Mouse (Mus musculus) MEL (cell line): ENCODE data around the gene Tmem106a. TPM values are rescaled to one million over a fixed set of nuclear protein-coding genes. Genes with fewer than 3 reads are reported as not detected.

Experiments used
- DNase-seq: peaks from one replicate; pipeline ENCODE4 v3.0.0; 2011; ENCODE audit warnings: low read depth, low spot score
- H3K27ac ChIP-seq: 2 replicates; pipeline ENCODE4 v1.5.1; 2012; ENCODE audit warnings: low read depth, mild to moderate bottlenecking, control low read depth, low read length, moderate library complexity; ENCODE audit not compliant: control insufficient read depth
- H3K27me3 ChIP-seq, 2 experiments: fragments of 150-350 bp in 1 of 2; sonication (generic) in 1 of 2; 2 replicates each; pipeline ENCODE4 v1.6.1; 2012; ENCODE audit warnings: low read length in 2 of 2, mild to moderate bottlenecking in 2 of 2, improper control_type of control experiment in 1 of 2, moderate library complexity in 1 of 2; ENCODE audit not compliant: insufficient read depth in 2 of 2, control insufficient read depth in 1 of 2
- H3K36me3 ChIP-seq, 2 experiments: 2 replicates each; pipeline ENCODE4 v1.6.1; 2012 to 2014; ENCODE audit warnings: low read length in 2 of 2, improper control_type of control experiment in 1 of 2, inconsistent platforms in 1 of 2, mild to moderate bottlenecking in 1 of 2; ENCODE audit not compliant: insufficient read depth in 2 of 2, control insufficient read depth in 1 of 2
- H3K4me1 ChIP-seq, 2 experiments: fragments of 150-350 bp in 1 of 2; sonication (generic) in 1 of 2; 2 replicates each; pipeline ENCODE4 v1.6.1; 2012; ENCODE audit warnings: low read length in 2 of 2, improper control_type of control experiment in 1 of 2, mild to moderate bottlenecking in 1 of 2; ENCODE audit not compliant: insufficient read depth in 2 of 2, control insufficient read depth in 1 of 2
- H3K4me3 ChIP-seq, 2 experiments: fragments of 150-350 bp in 1 of 2; sonication (generic) in 1 of 2; 2 replicates each; pipeline ENCODE4 v1.5.1; 2012; ENCODE audit warnings: low read depth in 2 of 2, low read length in 2 of 2, mild to moderate bottlenecking in 2 of 2, moderate library complexity in 2 of 2, control low read depth in 1 of 2, improper control_type of control experiment in 1 of 2; ENCODE audit not compliant: control insufficient read depth in 1 of 2, insufficient read depth in 1 of 2
- H3K79me2 ChIP-seq: 2 replicates; pipeline ENCODE4 v1.6.1; 2012; ENCODE audit warnings: mild to moderate bottlenecking, low read length, moderate library complexity; ENCODE audit not compliant: control insufficient read depth, poor library complexity, insufficient read depth
- H3K9ac ChIP-seq: 2 replicates; pipeline ENCODE4 v1.6.1; 2012; ENCODE audit warnings: low read depth, mild to moderate bottlenecking, control low read depth, low read length, moderate library complexity; ENCODE audit not compliant: control insufficient read depth, poor library complexity, severe bottlenecking
- H3K9me3 ChIP-seq: fragments of 150-350 bp; sonication (generic); replicated peaks from 2 replicates; pipeline ENCODE4 v1.6.1; 2012; ENCODE audit warnings: mild to moderate bottlenecking, low read length, improper control_type of control experiment, moderate library complexity; ENCODE audit not compliant: insufficient read depth
- BHLHE40 ChIP-seq: IDR thresholded peaks from 2 replicates; pipeline ENCODE4 v1.6.1; 2012; ENCODE audit warnings: low read depth, mild to moderate bottlenecking, inconsistent platforms, low read length, improper control_type of control experiment, borderline replicate concordance
- CHD2 ChIP-seq: IDR thresholded peaks from 2 replicates; pipeline ENCODE4 v1.6.1; 2011; ENCODE audit warnings: low read length, improper control_type of control experiment
- CTCF ChIP-seq, 3 experiments: IDR thresholded peaks in 2 of 3; conservative IDR thresholded peaks in 1 of 3; 2 replicates each; pipeline ENCODE4 v1.5.1; 2011 to 2012; ENCODE audit warnings: low read length in 3 of 3, low read depth in 2 of 3, mild to moderate bottlenecking in 2 of 3, improper control_type of control experiment in 1 of 3, inconsistent platforms in 1 of 3, mixed read lengths in 1 of 3, moderate library complexity in 1 of 3; ENCODE audit not compliant: control insufficient read depth in 1 of 3, insufficient read depth in 1 of 3, poor library complexity in 1 of 3, severe bottlenecking in 1 of 3
- E2F4 ChIP-seq: IDR thresholded peaks from 2 replicates; pipeline ENCODE4 v1.6.1; 2011; ENCODE audit warnings: low read depth, low read length, improper control_type of control experiment, borderline replicate concordance
- ELF1 ChIP-seq: IDR thresholded peaks from 2 replicates; pipeline ENCODE4 v1.6.1; 2014; ENCODE audit warnings: low read depth, mild to moderate bottlenecking, inconsistent platforms, low read length, improper control_type of control experiment, moderate library complexity
- ETS1 ChIP-seq: IDR thresholded peaks from 2 replicates; pipeline ENCODE4 v1.6.1; 2012; ENCODE audit warnings: low read depth, mild to moderate bottlenecking, inconsistent platforms, low read length, improper control_type of control experiment, moderate library complexity
- GABPA ChIP-seq: IDR thresholded peaks from 2 replicates; pipeline ENCODE4 v1.6.1; 2012; ENCODE audit warnings: low read depth, mild to moderate bottlenecking, inconsistent platforms, low read length, improper control_type of control experiment, moderate library complexity
- HCFC1 ChIP-seq: IDR thresholded peaks from 2 replicates; pipeline ENCODE4 v1.6.1; 2012; ENCODE audit warnings: low read depth, mild to moderate bottlenecking, inconsistent platforms, low read length, improper control_type of control experiment, moderate library complexity
- JUND ChIP-seq: IDR thresholded peaks from 2 replicates; pipeline ENCODE4 v1.6.1; 2011; ENCODE audit warnings: low read depth, mild to moderate bottlenecking, improper control_type of control experiment, low read length
- MAFK ChIP-seq: IDR thresholded peaks from 2 replicates; pipeline ENCODE4 v1.6.1; 2011; ENCODE audit warnings: low read depth, mild to moderate bottlenecking, low read length, improper control_type of control experiment, borderline replicate concordance
- MXI1 ChIP-seq: IDR thresholded peaks from 2 replicates; pipeline ENCODE4 v1.6.1; 2011; ENCODE audit warnings: mild to moderate bottlenecking, low read depth, low read length, improper control_type of control experiment
- POLR2A ChIP-seq, 2 experiments: IDR thresholded peaks; 2 replicates each; pipeline ENCODE4 v1.6.1; 2011 to 2012; ENCODE audit warnings: low read length in 2 of 2, mild to moderate bottlenecking in 2 of 2, control low read depth in 1 of 2, improper control_type of control experiment in 1 of 2, low read depth in 1 of 2, moderate library complexity in 1 of 2; ENCODE audit not compliant: control insufficient read depth in 1 of 2, insufficient read depth in 1 of 2, poor library complexity in 1 of 2
- POLR2AphosphoS2 ChIP-seq: IDR thresholded peaks from 2 replicates; pipeline ENCODE4 v1.6.1; 2011; ENCODE audit warnings: low read length, improper control_type of control experiment
- RAD21 ChIP-seq: IDR thresholded peaks from 2 replicates; pipeline ENCODE4 v1.6.1; 2011; ENCODE audit warnings: mild to moderate bottlenecking, low read depth, low read length, improper control_type of control experiment
- RCOR1 ChIP-seq: IDR thresholded peaks from 2 replicates; pipeline ENCODE4 v1.6.1; 2012; ENCODE audit warnings: low read depth, mild to moderate bottlenecking, inconsistent platforms, low read length, improper control_type of control experiment
- SIN3A ChIP-seq: IDR thresholded peaks from 2 replicates; pipeline ENCODE4 v1.6.1; 2012; ENCODE audit warnings: low read length, improper control_type of control experiment, inconsistent platforms
- USF1 ChIP-seq: IDR thresholded peaks from 2 replicates; pipeline ENCODE4 v1.6.1; 2014; ENCODE audit warnings: low read depth, mild to moderate bottlenecking, inconsistent platforms, low read length, improper control_type of control experiment, moderate library complexity
- USF2 ChIP-seq, 2 experiments: IDR thresholded peaks; 2 replicates each; pipeline ENCODE4 v1.6.1; 2011 to 2012; ENCODE audit warnings: improper control_type of control experiment in 2 of 2, low read length in 2 of 2, borderline replicate concordance in 1 of 2, inconsistent platforms in 1 of 2, low read depth in 1 of 2, mild to moderate bottlenecking in 1 of 2; ENCODE audit not compliant: insufficient read depth in 1 of 2
- ZKSCAN1 ChIP-seq: IDR thresholded peaks from 2 replicates; pipeline ENCODE4 v1.6.1; 2012; ENCODE audit warnings: low read depth, mild to moderate bottlenecking, inconsistent platforms, low read length, improper control_type of control experiment, moderate library complexity
- ZMIZ1 ChIP-seq: IDR thresholded peaks from 2 replicates; pipeline ENCODE4 v1.6.1; 2012; ENCODE audit warnings: low read depth, mild to moderate bottlenecking, inconsistent platforms, low read length, improper control_type of control experiment, moderate library complexity
- ZNF384 ChIP-seq: IDR thresholded peaks from 2 replicates; pipeline ENCODE4 v1.6.1; 2012; ENCODE audit warnings: low read depth, mild to moderate bottlenecking, inconsistent platforms, low read length, improper control_type of control experiment
- polyA plus RNA-seq, 2 experiments: library from polyadenylated mRNA; stranded (reverse) in 1 of 2; unstranded in 1 of 2; fragments of >175 nt in 1 of 2; fragments of >200 nt in 1 of 2; gene quantifications; 2 replicates each; pipeline versions ENCODE4 v1.2.1 to v1.2.4; 2012; ENCODE audit warnings: low replicate concordance in 2 of 2, low read depth in 1 of 2; ENCODE audit not compliant: insufficient read length in 2 of 2, insufficient read depth in 1 of 2, missing spikeins in 1 of 2
- total RNA-seq: library from RNA; depleted of rRNA; stranded (reverse); fragments of 300-350 nt; gene quantifications from 2 replicates; pipeline ENCODE4 v1.2.3, GENCODE M21; 2012

Gene Tmem106a
- total and polyA plus RNA-seq, 3 experiments = 0.23 to 0.81 TPM; not detected in 1

DNA sequence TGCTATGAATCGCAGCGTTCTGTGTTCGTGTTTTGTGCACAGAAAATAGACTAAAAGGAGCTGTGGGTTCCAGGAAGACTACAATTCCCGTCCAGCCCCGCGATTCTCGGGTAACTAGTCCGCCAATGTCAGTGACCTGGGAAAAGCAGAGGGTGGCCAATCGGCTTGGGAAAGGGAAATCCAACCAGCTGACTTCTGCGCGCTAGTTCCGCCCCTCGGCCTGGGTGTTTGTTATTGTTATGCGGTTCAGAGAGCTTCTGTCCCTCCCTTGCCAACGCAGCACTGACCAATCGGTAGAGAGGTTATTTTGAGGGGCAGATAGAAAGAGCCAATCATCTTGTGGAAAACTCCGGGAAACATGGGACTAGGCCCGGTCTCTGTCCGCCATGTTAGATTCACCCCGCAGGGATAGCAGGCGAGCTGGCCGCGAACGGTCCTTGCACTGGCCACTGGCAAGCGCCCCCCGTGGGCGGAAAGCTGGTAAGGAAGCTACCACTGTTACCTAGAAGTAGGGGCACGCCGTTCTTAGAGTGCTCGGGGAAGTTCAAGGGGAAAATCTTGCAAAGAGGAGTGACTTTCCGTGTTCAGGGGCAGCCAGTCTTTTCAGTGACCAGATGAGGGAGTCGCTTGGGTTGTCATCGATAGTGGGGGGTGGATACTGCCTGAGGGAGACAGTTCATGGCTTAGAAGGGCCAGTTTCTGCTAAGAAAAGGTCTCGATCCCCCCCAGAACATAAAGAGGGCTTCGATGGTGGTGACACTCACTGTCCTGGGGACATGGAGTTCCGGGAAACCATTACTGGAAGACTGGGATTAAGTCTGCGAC is 29.4 kb upstream of the Tmem106a start (continued):
- TF ChIP-seq GABPA (no peak), ELF1 (peak; percentile 85), ZMIZ1 (peak; percentile 82; the same call in 1 of the 2 replicates), SIN3A (peak; percentile 94; the same call in 1 of the 2 replicates)

- Histone ChIP-seq H3K9me3 (no peaks in the 10 kb centered on the region), H3K36me3 (peaks cover 4 to 23% of the 10 kb centered on the region in 2 experiments), H3K4me1 (peaks cover 2 to 11% of the 10 kb centered on the region in 2 experiments; a peak in 3 of 4 replicates), H3K27me3 (no peaks in the 10 kb centered on the region), H3K27ac (peak overlapping the region; percentile 70), H3K9ac (peak overlapping the region; percentile 88), H3K79me2 (peaks cover 39% of the 10 kb centered on the region), H3K4me3 (peak overlapping the region; percentile 93)
- TF ChIP-seq ETS1 (peak; percentile 35; the same call in 1 of the 2 replicates), POLR2AphosphoS2 (no peak), SIN3A (peak; percentile 74), USF1 (peak; percentile 59), RCOR1 (no peak), E2F4 (no peak), BHLHE40 (peak; percentile 84), HCFC1 (no peak)
- DNase-seq = peak; percentile 76
These were observed 28.6 kb upstream of the Tmem106a start for GRCm38 (mm10) chr11:101553354-101553930.

DNA sequence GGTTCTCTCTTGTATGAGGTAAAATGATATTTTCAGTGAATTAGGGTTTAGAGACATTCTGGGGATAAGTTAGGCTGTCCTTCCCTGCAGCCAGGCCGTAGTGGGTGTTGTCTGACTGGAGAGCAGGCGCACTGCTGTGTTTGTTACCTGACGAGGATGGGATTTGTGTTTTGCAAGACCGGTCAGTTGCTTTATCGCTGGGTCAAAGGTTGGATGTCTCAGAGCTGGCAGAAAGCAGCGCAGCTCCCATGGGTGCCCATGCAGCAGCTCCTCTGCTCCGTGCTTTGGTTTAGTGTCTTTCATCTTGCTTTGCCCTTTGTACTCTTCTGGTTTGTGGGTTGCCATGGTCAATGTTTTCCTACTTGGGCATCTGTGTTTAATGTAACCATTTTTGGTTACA is 25.5 kb upstream of the Tmem106a start:
- DNase-seq = no peak
- TF ChIP-seq POLR2A (IDR thresholded peaks at IDR 0.05; ENCODE audit: control insufficient read depth in 1 of 2, insufficient read depth in 1 of 2, low read depth in 1 of 2, low read length in 2 of 2, poor library complexity in 1 of 2) (no peak), E2F4 (no peak), CTCF (IDR thresholded peaks at IDR 0.05 in 2 of 3, conservative IDR thresholded peaks at IDR 0.05 in 1 of 3; ENCODE audit: control insufficient read depth in 1 of 3, insufficient read depth in 1 of 3, low read depth in 2 of 3, low read length in 3 of 3, poor library complexity in 1 of 3, severe bottlenecking in 1 of 3) (no peak), ZMIZ1 (no peak), HCFC1 (no peak), RAD21 (no peak), USF2 (IDR thresholded peaks at IDR 0.05; ENCODE audit: borderline replicate concordance in 1 of 2, insufficient read depth in 1 of 2, low read depth in 1 of 2, low read length in 2 of 2) (no peak), RCOR1 (no peak), MAFK (no peak), ZNF384 (no peak), BHLHE40 (no peak), CHD2 (no peak), JUND (no peak), ELF1 (no peak), ZKSCAN1 (no peak), MXI1 (no peak)
- Histone ChIP-seq H3K4me1 (peaks cover 2 to 5% of the 10 kb centered on the region in 2 experiments; a peak in 3 of 4 replicates), H3K27ac (no peak overlapping the region), H3K9me3 (no peaks in the 10 kb centered on the region), H3K36me3 (peaks cover 8 to 13% of the 10 kb centered on the region in 2 experiments), H3K27me3 (no peaks in the 10 kb centered on the region), H3K4me3 (no peak overlapping the region), H3K9ac (no peak overlapping the region), H3K79me2 (peaks cover 20% of the 10 kb centered on the region)
